Mouse (Mus musculus) spleen, postnatal 14 days (tissue): ENCODE measurements around the gene Syp.

Experiments used
- DNase-seq, 2 experiments: peaks; one replicate each; pipeline ENCODE4 v3.0.0; 2021 to 2022; ENCODE audit warnings: low spot score in 2 of 2

The Syp gene

DNA sequence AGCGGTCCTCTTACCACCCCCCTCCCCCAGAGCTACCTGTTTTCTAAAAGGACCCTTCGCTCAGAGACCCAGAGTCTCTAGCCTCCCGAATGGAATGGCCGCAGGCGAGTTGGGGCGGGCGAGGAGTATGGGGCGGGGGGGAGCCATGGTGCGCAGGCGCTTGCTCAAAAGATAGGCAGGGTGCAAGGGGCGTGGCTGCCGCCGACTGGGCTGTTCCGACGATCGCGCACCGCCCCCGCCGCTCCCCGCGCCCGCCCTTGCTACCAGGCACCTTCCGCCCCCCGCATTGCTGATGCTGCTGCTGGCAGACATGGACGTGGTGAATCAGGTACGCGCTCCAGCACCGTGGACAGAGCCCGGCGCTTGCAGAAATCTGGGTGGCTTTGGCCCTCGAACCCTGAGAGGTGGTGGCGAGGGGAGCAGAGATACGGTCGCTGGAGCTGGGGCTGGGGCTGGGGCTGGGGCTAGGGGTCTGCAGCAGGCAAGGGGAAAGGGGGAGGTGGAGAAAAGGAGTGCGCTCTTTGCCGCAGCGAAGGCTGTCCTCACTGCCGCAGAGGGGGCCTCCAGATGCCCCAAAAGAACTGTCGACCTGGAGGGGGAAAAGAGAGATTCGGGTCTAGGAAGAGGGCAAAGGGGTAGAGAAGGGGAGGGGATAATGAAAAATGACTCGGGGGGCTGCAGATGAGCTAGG lies at the start of gene Syp:
Syp (plus strand) TSS at position 71 of the 691 bp plus-strand sequence.
- DNase-seq, result peak; percentile 74

DNA sequence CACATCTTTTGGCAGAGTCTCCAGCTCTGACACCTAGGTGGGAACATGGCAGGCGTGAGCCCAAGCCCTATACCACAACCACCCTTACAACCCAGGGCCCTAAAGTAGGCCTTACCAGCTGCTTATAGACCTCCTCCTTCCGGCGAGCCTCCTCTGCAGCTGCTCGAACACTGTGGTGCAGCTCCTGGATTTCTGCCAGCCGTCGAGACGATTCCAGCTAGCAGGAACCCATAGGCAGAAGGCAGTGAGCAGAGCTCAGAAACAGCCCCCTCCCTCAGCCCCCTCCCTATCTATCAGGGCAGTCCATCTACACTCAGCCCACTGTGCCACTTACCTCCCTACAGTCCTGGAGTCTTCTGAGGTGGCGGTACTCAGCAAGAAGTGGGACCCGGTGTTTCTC lies 42.9 kb upstream of the Syp start:
- DNase-seq, result no peak

DNA sequence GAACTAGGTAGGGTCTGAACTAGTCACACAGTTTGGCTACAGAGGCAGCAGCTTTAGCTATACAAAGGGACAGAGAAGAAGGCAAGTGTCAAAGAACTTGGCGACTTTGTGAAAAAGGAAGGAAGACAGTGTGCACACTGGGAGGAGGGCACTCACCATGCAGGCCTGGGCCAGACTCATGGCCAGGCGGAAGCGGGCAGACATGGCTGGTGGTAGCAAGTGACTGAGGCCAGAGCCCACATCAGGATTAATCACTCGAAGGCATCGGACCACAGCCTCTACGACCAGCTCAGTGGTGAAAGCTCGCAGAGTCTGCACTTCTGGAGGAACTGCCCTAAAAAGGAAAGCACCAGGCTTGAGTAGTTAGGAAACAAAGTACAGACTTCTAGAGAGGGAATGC lies 34.3 kb upstream of the Syp start:
- DNase-seq, result no peak

DNA sequence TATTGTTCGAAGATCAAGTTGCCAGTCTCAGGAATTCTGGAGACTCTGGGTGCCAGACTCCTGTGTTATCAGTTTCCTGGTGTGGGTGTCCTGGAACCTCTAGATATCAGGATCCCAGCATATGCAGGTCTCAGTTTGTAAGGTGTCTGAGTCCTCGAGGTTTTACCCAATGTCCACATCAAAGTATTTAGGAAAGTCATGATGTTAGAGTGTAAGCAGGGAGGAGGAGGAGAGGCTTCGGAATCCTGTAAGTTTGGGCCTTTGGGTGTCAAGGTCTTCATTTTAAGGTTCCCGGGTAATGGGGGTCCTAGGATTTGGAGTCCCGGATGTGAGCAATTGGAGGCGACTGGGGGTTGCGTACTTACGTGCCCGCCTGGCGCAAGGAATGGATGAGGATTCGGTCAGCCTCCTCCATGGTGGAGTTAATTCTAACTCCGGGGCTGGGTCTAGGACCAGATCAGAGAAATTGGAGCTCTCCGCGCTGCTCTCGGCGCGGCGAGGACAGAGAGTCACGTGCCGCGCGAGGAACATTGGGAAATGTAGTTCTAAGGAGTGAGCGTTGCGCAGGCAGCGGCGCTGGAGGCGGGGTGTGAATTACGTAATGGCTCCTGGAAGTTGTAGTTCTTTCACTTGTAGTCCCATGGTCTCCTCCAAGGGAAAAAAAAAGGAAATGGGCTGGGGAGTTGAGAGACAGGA lies 33.2 kb upstream of the Syp start, which contains the start of gene Ccdc22:
Ccdc22 (minus strand) TSS at position 639 of the 696 bp plus-strand sequence.
- DNase-seq, result peak; percentile 56 to 70

DNA sequence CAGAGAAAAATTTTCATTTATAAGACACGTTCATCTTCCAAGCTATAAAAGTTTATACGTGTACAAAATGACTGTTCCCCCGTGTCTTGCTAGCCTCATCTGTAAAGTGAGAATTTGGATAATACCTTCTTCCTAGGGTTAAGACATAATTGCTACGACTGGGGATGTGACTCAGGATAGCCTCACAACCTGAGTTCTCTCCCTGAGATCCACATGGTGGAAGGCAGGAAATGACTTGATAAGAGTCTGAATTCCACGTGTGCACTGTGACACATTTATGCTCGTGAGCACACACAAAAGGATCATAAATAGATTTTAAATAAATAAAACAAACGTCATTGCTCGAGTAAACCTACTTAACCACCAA lies 32.7 kb upstream of the Syp start:
- DNase-seq, result no peak

DNA sequence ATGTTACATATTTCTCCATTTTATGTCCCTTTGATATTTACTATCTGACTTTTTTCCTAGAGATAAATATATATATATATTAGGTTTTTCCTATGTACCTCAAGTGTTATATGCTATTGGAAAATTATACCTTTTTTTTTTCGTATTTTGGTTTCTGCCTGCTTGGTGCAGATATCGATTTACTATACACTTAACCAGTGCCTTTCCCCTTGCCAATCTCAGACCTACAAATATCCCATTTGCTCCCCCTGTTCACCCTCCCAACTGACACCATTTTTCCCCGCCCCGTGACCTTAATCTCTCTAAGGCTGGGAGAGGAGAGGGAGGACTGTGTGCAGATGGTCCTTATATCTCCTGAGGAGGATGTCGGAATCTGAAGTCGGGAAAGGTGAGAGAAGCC lies 31.5 kb upstream of the Syp start, which contains the start of gene Cacna1f:
Cacna1f (plus strand) TSS at position 301 of the 400 bp plus-strand sequence.
- DNase-seq, result no peak

DNA sequence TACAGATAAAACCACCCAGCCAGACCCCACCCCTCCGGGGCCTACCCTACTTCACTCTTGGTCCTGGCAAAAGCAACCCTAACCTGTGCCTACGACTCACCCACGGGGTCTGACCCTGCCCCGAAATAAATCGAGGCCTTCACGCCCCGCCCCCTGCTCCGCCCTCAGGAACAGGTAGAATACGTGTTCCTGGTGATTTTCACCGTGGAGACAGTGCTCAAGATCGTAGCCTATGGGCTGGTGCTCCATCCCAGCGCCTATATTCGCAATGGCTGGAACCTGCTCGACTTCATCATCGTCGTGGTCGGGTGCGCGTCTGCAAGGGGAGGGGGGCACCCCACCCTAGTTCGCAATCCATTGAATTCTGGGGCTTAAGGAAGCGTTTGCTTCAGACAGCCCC lies 28.2 kb upstream of the Syp start:
- no peak for DNase-seq

DNA sequence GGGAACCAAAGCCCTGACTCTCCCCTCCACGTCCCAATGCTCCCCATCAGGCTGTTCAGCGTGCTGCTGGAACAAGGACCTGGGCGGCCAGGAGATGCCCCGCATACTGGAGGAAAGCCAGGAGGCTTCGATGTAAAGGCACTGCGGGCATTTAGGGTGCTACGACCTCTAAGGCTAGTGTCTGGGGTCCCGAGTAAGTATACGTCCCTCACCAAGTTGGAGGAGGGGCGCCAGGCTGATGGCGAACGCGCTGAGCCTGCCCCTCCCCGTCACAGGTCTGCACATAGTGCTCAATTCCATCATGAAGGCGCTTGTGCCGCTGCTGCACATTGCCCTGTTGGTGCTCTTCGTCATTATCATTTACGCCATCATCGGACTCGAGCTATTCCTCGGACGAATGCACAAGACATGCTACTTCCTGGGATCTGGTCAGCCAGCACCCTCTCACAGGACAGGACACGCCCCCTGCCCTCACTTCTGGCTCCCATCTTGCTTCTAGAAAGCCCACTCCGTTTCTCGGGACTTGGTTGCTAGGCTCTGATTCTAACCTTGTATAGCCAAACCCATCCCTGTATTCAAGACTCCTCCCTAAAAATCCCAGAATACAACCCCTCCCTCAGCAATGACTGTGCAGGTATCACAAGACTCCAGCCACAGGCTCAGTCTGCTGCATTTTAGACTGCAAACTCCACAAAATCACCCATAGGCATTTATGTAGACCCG lies 27.6 kb upstream of the Syp start:
- no peak for DNase-seq

DNA sequence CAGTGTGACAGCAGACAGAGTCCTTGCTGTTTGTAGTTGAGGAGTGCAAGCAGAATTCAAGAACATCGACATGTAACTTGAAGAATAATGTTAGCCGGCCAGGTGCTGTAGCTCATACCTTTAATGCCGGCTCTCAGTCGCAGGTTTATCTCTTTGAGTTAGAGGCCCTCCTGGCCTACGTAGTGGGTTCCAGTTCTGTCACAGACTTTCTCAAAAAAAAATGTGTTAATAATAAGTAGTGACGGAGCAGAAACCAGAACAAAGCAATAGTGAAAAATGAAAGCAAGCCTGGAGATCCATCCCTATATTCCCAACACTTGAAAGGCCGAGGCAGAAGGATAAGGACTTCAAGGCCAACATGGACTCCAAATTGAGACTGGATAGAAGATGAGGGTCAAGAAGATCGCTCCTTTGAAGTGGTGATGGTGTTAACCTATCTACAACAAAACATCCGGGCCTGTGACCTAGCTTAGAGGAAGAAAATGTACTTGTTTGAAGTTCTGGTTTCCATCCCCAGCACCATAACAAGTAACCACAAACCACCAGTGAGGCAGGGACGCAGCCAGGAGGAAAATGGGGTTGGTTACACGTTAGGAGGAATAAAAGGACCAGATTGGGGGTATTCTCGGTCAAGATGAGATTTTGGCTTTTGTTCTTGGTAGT lies 20.3 kb upstream of the Syp start:
- DNase-seq, result no peak

DNA sequence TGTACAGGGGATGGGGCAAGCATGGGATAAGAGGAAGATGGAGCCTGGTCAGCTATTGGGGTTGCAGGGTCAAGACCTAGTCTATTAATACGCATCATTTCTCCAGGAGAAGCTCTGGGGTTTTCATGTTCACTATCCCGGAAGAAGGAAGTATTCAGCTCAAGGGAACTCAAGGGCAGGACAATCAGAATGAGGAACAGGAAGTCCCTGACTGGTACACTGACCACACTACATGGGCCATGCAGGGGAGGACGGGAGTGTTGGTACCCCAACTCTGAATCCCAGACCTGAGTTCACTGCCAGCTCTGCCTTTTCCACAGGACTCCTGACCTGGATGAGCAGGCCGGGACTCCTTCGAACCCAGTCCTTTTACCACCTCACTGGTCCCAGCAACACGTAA lies 5.7 kb upstream of the Syp start:
- no peak for DNase-seq

DNA sequence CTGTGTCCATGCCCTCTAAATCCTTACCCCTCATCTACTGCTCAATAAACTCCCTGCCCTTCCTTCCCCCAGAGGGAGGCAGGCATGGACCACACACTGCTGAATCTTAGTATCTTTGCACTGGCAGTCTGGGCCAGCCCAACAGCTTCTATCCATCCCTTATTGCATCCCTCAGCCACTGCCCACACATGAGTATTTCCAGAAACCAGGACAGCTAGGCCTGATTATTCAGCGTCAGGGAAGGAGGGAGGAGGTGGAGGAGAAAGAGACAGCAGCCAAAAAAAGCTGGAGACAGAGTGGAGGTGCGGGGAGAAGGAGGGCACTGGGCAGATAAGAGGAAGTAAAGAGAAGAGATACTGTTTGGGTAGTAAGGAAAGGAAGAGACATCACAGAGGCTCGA lies 3.2 kb upstream of the Syp start:
- no peak for DNase-seq

DNA sequence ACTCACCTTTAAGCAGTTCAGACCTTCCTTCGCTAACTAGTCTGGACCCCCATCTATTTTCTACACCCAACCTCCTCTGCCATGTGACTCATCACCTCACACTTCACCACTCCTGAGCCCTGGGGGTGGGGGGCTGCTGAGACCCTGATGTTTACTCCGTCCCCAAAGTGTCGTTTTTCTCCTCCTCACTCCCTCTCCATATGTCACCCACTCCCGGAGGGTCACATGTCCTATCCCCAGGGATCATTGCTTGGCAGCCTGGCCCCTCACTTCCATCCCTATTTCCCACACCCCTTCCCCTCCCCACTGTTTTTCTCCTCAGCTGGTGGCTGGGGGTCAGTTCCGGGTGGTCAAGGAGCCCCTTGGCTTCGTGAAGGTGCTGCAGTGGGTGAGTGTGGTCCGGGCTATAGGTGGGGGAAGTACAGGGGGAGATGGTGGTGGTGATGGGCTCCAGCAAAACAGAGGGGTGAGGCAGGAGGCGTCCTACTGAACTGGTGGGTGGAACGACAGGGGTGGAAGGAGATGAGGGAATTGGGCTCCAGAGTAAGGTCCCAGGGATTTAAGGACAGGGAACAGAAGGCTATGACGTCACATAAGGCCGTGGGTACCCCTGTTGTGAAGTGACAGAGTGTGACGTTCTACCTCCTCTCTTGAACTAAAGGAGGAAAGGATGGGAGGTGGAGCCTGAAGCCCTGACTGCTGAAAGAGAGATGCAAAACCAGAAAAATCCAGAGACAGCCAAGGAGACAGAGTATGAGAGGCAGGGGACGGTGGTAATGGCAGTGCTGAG lies 1.5 kb downstream of the Syp start:
- no peak for DNase-seq

DNA sequence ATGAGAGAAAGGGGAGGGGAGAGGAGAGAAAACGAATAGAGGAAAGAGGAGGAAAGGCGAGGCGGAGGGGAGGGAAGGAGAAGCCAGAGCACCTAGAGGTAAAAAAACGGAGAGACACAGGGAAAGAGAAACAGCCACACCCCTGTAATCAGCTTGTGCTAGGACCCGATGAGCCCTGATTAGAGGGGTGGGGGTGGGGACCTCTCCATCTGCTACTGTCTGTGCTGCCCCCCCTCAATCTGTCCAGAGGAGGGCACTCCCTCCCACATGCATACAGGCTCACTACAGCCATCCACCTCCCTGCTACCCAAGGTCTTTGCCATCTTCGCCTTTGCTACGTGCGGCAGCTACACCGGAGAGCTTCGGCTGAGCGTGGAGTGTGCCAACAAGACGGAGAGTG lies 2.5 kb downstream of the Syp start:
- no peak for DNase-seq

DNA sequence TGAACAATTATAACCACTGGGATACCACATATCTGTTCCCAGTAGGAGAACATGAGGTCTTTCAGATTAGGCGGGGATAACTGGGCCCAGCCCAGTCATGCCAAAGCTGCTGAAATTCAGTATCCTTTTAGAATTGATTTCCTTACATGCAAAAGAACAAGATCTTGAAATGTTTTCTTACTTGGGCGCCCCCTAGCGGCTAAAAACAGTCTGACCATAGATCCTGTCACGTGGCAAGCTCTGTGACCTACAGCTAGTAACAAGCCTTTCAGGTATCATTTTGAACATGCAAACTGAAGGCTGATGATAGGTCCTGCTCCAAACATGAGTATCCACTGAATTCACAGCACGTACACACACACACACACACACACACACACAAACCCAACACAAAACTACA lies 7.1 kb downstream of the Syp start:
- peak; percentile 53 to 74 for DNase-seq

DNA sequence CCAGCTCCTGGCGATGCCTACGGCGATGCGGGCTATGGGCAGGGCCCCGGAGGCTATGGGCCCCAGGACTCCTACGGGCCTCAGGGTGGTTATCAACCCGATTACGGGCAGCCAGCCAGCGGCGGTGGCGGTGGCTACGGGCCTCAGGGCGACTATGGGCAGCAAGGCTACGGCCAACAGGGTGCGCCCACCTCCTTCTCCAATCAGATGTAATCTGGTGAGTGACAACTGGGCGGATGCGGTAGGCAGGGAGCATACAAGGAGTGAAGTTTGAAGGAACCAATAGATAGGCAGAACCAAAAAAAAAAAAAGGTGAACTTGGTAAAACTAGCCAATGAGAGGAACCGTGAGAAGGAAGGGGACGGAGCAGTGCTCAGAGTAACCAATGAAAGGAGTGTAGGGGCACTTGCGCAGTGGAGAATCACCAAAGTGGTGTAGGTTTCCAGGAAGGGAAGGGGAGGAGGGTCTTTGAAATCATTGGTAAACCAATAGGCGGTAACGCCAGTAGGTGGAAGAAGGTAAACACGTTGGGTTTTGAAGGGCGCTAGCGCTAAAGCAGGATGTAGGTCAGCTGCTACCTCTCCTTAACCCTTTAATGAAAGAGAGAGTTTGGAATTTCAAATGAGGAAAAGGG lies 10.5 kb downstream of the Syp start:
- DNase-seq, result peak; percentile 64 to 71

DNA sequence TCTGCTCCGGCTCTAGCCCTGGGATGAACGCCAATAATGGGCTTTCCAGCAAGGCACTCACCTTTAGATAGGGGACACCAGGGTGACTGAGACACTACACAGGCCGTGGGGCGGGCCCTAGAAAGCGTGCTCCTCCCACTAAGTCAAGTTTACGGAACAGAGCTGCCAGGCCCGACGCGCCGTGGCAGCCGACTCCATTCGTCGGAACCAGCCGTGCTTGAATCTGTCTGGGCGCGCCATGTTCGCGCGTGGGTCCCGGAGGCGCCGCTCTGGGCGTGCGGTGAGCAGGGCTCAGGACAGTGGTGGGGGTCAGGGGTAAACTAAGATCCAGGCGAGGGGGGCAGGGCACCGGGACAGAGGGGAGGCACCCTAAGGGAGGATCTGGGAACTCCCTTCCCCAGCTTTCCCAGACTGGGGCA lies 19.0 kb downstream of the Syp start, which contains the start of gene Prickle3:
Prickle3 (plus strand) TSS at position 40 of the 419 bp plus-strand sequence.
- peak; percentile 16 to 43 for DNase-seq

DNA sequence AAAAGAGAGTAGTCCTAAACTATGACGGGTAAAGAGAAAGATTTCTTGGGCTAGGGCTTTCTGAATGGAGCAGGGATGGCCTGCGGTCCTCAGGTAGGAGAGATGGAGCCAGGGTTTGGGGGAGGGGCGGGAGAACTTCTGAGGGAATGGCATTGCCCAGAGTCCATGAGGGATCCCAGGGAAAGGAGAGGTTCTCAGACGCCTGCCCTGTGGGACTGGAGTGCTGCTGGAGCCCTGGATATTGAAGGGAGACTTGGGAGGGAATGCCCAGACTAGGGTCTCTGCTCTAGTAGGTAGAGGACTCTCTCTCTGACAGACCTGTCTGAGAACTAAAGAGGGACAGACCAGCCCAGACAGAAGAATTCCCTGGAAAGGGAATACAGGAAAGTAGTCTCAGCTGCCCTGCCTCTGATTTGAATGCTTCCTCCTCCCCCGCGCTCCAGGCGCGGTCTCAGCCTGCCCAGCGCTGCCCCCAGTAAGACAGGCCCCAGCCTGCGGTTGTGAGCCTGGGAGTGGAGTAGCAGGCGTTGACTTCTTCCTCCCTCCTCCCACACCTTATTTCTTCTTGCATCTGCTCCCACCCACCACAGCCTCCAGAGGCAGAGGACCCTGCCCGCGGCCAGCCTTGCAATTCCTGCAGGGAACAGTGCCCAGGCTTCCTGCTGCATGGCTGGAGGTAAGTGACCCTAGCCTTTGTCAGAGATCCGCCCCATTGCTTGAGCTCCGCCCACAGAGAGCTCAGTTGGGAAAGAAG lies 19.9 kb downstream of the Syp start:
- DNase-seq, result no peak

DNA sequence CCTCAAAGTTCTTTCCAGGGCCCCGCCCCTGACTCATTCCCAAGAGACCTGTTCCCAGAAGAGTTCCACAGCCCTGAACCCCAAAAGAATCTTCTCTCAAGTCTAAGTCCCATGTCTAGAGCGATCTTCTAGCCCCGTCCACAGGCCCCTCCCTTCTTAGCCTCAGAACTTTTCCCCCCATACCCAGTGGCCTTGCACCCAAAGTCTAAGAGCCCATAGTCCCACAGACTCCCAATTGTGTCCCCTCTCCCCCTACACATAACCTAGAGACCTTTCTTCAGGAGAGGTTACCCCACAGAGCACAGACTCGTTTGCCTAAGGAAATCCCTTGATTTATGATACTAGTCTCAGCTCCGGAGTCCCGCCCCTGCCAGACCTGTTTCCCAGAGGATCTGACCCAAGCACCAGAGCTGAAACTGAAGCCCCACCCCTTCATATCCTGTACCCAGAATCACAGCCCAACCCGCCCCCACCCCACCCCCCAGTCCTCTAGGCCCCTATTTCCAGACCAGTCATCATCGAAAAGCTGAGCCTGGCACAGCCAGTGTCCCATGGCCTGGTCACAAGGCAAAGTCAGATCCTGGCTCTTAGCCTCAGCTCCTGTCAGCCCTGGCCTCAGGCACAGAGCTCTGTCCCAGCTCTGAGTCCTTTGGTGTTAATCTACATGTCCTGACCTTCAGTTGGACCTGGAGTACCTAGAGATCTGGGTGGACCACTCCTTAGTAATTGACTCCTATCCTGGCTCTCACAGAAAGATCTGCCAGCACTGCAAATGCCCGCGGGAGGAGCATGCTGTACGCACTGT lies 20.7 kb downstream of the Syp start:
- DNase-seq, result no peak

DNA sequence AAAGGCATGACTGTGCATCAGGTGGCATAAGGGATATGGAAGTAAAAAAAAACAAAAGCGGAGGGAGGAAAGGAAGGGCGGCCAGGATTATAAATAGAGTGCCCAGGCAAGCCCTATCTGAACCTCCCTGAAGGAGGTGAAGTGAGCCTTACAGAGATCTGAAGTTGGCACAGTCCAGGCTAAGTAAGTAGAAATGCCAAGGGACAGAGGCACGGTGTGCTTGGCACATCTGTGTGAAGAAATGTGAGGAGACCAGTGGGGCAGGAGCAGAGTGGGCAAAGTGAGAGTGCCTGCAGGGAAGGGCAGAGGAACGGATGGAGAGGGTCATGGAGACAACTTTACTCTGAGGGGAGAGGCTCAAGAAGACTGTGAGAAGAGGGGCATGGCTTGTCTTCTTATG lies 22.8 kb downstream of the Syp start:
- no peak for DNase-seq
